Mouse (Mus musculus) forebrain, embryonic 14.5 days (tissue): ENCODE results near the gene Tmem98. TPM values are rescaled to one million over a fixed set of nuclear protein-coding genes. Genes with fewer than 3 reads are reported as not detected.
A peak's percentile ranks its signal among the peaks of the same experiment; 100 is the strongest.

Source experiments
- ATAC-seq: fragments of 200-750 bp; cut with Nextera tagmentation; 2 replicates; pipeline ENCODE4 v1.8.0; 2017; ENCODE audit warnings: mild to moderate bottlenecking, moderate library complexity
- DNase-seq: peaks from one replicate; pipeline ENCODE4 v3.0.0-alpha.2; 2015; ENCODE audit warnings: low spot score
- H3K27ac ChIP-seq: fragments of 300-500 bp; sonication (generic); 2 replicates; pipeline ENCODE4 v1.5.1; 2014; ENCODE audit warnings: low read depth, mild to moderate bottlenecking, control low read depth, low read length, moderate library complexity
- H3K27me3 ChIP-seq: fragments of 300-500 bp; sonication (generic); replicated peaks from 2 replicates; pipeline ENCODE4 v1.6.1; 2014; ENCODE audit warnings: low read length, control low read depth, mixed read lengths; ENCODE audit not compliant: control insufficient read depth, insufficient read depth
- H3K36me3 ChIP-seq: fragments of 300-500 bp; sonication (generic); 2 replicates; pipeline ENCODE4 v1.6.1; 2014; ENCODE audit warnings: low read length, control low read depth; ENCODE audit not compliant: control insufficient read depth, insufficient read depth
- H3K4me1 ChIP-seq: fragments of 300-500 bp; sonication (generic); 2 replicates; pipeline ENCODE4 v1.6.1; 2014; ENCODE audit warnings: antibody characterized with exemption, low read length, control low read depth; ENCODE audit not compliant: control insufficient read depth, insufficient read depth
- H3K4me2 ChIP-seq: fragments of 300-500 bp; sonication (generic); 2 replicates; pipeline ENCODE4 v1.6.1; 2014; ENCODE audit warnings: mild to moderate bottlenecking, control low read depth, low read length
- H3K4me3 ChIP-seq: fragments of 300-500 bp; sonication (generic); 2 replicates; pipeline ENCODE4 v1.5.1; 2014; ENCODE audit warnings: low read depth, low read length, control low read depth
- H3K9ac ChIP-seq: fragments of 300-500 bp; sonication (generic); 2 replicates; pipeline ENCODE4 v1.6.1; 2014; ENCODE audit warnings: mild to moderate bottlenecking, low read length, control low read depth, moderate library complexity
- H3K9me3 ChIP-seq: fragments of 300-500 bp; sonication (generic); replicated peaks from 2 replicates; pipeline ENCODE4 v1.6.1; 2016; ENCODE audit warnings: low read length, control low read depth, mixed read lengths; ENCODE audit not compliant: control insufficient read depth
- WGBS: fragments of 180-500 bp; shearing (Covaris S2); extraction: QIAGEN DNeasy Blood & Tissue Kit; methylation state at CpG from one replicate; pipeline ENCODE4 v1.1.7; 2014; 5-methylcytosine and 5-hydroxymethylcytosine counted together
- polyA plus RNA-seq: library from polyadenylated mRNA; unstranded; fragments of >200 nt; fragmentation: Nextera tagmentation; extraction: Ambion mirVana; gene quantifications from 2 replicates; pipeline ENCODE4 v1.2.1, GENCODE M21; 2014

Tmem98 gene
- polyA plus RNA-seq = 38.3 and 43.3 TPM in 2 replicates

DNA sequence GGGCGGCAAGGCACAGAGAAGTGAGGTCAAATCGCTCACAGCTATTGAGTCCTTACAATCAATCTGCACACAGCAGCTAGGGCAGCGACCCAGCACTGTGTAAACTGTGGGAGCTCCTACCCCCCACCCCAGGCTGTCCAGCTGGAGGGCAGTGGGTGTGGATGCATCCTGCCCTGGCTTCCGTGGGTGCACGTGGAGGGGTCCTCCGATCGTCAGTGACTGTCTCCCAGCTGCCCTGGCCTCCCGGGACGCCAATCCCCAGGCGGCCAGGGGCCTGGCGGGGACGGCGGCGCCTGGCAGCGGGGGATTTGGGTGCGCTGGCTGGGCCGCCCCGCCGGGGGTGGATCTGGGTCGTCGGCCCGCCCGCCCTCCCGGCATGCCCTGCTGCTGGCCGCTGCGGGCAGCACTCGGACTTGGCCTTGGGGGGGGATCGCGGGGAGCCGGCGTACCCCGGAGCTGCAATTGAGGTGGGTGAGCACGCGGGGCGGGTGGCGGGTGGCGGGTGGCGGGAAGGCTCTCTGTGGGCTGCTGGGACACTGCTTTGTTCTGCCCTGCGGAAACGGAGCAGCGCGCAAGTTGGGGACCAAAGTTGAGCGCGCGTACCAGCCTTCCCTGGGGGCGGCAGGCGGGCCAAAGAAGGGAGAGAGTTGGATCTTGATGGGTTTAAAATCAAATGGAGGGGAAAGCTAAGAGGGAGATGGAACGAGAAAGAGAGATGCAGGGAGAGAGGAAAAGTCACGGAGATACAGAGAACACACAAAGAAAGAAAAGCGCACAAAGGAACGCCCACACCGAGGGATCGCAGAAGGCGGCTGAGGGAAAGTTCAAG lies at the start of gene Tmem98:
Tmem98 (plus strand) TSS at position 183 of the 829 bp plus-strand sequence.
- Histone ChIP-seq H3K36me3 (peaks cover 21% of the 10 kb centered on the region), H3K4me2 (peak within 1 kb of the TSS; percentile 84), H3K4me3 (peak within 1 kb of the TSS; percentile 50), H3K9me3 (no peaks in the 10 kb centered on the region), H3K27ac (peak within 1 kb of the TSS; percentile 55; the same call in 1 of the 2 replicates), H3K4me1 (peaks cover 11% of the 10 kb centered on the region), H3K27me3 (no peaks in the 10 kb centered on the region), H3K9ac (peak within 1 kb of the TSS; percentile 84)
- peak; percentile 53 for DNase-seq
- ATAC-seq = peak; percentile 80
- 2% methylated on average over 46 of the region's 54 CpGs for WGBS

DNA sequence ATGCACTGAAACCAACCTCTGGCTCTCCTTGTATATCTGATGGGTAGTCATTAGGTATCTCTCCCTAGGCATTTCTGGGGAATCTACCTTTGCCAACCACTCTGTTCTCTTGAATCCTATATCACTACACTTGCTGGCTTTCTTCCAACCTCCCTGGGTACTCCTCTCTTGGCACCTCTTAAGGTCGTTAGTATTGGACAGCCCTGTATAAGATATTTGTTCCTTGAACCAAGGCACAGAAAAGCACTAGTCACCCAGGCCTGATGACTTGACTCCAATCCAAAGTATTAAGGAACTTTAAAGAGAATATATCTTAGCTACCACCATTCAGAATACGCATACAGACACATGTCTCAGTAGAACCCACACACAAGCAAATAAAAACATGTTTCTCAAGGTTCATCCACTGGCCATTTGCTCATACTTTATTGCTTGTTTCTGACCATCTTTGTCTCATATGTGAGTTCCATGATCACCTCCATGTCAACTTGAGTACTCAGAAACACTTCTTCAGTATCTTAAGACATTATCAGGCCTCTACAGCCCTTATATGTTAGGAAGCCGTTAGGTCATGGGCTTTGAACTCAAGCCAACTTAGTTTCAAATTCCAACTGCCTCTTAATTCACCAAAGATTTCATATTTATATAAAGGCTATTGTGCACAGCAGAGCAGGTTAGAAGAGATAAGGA lies 48.5 kb upstream of the Tmem98 start:
- Histone ChIP-seq H3K27me3 (no peaks in the 10 kb centered on the region), H3K9me3 (no peaks in the 10 kb centered on the region), H3K27ac (no peak overlapping the region), H3K4me2 (no peak overlapping the region), H3K9ac (no peak overlapping the region), H3K4me3 (no peak overlapping the region), H3K36me3 (no peaks in the 10 kb centered on the region), H3K4me1 (no peaks in the 10 kb centered on the region)
- WGBS = 72% methylated on average over 3 of the region's 3 CpGs
- no peak for ATAC-seq
- DNase-seq = no peak

DNA sequence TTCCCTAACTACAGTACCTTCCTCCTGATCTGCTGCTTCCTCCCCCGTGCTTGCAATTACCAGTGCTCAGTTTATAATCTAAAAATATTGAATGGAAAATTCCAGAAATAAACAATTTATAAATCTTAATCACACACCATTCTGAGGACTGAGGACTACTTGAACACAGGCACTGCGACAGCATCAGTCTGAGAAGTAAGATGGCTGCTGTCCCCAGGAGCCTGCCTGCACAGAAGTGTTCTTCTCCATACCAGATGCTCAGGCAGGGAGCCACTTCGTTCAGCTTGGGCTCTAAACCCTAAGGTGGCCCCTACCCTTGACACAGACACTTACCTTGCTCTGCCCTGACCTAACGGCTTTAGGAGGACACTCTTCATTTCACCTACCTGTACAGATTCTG lies 47.9 kb upstream of the Tmem98 start:
- no peaks in the 10 kb centered on the region for H3K36me3 ChIP-seq
- no peak overlapping the region for H3K9ac ChIP-seq
- DNase-seq (no peak), ATAC-seq (no peak)
- no peaks in the 10 kb centered on the region for H3K9me3 ChIP-seq
- H3K4me2 ChIP-seq = no peak overlapping the region
- H3K27ac ChIP-seq = no peak overlapping the region
- H3K27me3 ChIP-seq = no peaks in the 10 kb centered on the region
- 79% methylated on average over 4 of the region's 4 CpGs for WGBS
- no peak overlapping the region for H3K4me3 ChIP-seq
- no peaks in the 10 kb centered on the region for H3K4me1 ChIP-seq

DNA sequence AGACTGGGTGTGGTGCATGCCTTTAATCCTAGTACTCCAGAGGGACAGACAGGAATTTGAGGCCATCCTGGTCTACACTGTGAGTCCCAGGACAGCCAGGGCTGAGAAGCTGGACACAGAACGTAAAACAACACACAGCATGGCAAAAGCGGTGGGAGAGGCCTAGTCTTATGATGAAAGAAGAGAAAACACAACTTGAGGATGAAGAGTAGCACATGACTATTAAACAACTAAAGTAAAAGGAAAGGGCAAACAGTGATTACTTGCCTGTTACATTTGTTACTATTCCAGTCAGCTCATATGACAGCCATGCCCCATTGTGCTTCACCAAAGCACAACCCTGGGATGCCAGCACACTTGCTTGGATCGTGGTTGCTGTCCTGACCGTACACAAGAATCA lies 43.9 kb upstream of the Tmem98 start:
- no peaks in the 10 kb centered on the region for H3K9me3 ChIP-seq
- H3K4me1 ChIP-seq = no peaks in the 10 kb centered on the region
- no peaks in the 10 kb centered on the region for H3K36me3 ChIP-seq
- ATAC-seq (no peak), DNase-seq (no peak)
- H3K9ac ChIP-seq = no peak overlapping the region
- no peak overlapping the region for H3K4me3 ChIP-seq
- H3K27ac ChIP-seq = no peak overlapping the region
- 89% methylated on average over 4 of the region's 4 CpGs for whole genome bisulfite sequencing
- H3K27me3 ChIP-seq = no peaks in the 10 kb centered on the region
- H3K4me2 ChIP-seq = no peak overlapping the region

DNA sequence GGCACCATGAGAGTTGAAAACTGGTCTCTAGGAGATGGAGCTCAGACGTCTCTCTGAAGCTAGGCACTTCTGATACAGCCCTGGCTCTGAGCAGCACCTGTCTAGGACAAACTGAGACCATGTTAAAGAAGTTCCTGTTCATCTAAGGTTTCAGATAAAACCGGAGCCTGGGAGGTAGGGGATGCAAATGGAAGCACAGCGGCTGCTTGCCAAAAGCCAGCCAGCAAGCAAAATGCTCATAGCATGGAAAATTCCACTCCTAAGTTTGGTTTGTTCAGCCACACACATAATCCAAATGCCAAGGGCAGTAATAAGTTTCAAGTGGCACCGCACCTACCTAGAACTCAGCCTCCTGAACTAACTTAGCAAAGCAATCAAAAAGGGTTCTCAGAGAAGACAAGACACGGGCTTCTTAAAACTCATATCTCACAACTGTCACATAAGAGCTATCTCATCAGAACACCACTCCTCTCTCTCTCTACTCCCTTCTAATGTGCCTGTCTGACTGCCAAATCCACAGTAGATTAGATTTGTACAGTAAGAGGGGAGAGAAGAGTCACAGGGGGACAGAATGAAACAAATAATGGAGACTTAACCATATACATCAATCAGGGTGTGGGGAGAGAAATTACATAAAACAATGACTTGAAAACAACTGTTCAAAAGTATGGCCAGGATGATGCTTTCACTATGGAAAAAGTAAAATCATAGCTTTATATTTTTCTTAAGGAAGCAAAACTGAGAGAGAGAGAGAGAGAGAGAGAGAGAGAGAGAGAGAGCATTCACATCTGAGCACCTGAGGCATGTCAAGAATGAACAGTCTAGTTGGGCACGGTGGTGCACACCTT lies 43.3 kb upstream of the Tmem98 start:
- WGBS = 90% methylated on average over 6 of the region's 6 CpGs
- Histone ChIP-seq H3K4me3 (no peak overlapping the region), H3K36me3 (no peaks in the 10 kb centered on the region), H3K27ac (no peak overlapping the region), H3K9ac (no peak overlapping the region), H3K4me2 (no peak overlapping the region), H3K9me3 (no peaks in the 10 kb centered on the region), H3K4me1 (no peaks in the 10 kb centered on the region), H3K27me3 (no peaks in the 10 kb centered on the region)
- no peak for ATAC-seq
- DNase-seq = no peak

DNA sequence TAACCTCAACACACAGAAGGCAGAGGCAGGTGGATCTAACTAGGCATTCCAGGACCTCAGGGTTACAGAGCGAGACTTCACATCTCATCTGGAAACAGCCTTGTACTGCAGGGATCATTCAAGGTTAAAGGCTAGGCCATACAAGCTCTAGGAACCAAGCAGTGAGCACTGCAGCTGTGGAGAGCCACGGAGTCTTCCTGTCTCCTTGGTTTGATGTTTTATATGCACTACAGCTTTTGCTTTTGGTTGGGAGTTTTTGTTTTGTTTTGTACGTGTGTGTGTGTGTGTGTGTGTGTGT lies 42.7 kb upstream of the Tmem98 start:
- Histone ChIP-seq H3K9me3 (no peaks in the 10 kb centered on the region), H3K4me1 (no peaks in the 10 kb centered on the region), H3K27ac (no peak overlapping the region), H3K4me3 (no peak overlapping the region), H3K27me3 (no peaks in the 10 kb centered on the region), H3K4me2 (no peak overlapping the region), H3K36me3 (no peaks in the 10 kb centered on the region), H3K9ac (no peak overlapping the region)
- WGBS = 73% methylated on average over 3 of the region's 3 CpGs
- no peak for ATAC-seq
- DNase-seq = no peak

DNA sequence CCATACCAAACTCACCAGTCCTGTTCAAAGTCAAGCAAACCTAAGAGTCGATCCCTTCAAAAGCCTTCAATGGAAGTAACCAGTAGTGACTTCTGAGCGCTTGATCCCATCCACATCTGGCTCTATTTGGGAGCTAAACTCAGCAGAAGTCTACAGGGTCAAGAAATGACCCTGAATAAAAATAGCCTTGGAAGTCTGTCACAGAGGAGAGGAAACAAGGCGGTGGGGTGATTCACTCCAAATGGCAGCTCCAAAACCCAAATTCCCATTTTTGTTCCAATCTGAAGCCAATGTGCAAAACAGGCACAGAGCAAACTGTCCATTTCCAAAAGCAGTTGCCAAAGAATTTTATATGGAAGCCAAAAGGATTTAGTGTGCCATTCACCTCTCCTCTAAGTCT lies 38.8 kb upstream of the Tmem98 start:
- Histone ChIP-seq H3K27me3 (no peaks in the 10 kb centered on the region), H3K4me3 (no peak overlapping the region), H3K9me3 (no peaks in the 10 kb centered on the region), H3K4me2 (no peak overlapping the region), H3K9ac (no peak overlapping the region), H3K27ac (no peak overlapping the region), H3K4me1 (no peaks in the 10 kb centered on the region), H3K36me3 (no peaks in the 10 kb centered on the region)
- ATAC-seq (no peak), DNase-seq (no peak)
- 90% methylated on average over 3 of the region's 3 CpGs for WGBS

DNA sequence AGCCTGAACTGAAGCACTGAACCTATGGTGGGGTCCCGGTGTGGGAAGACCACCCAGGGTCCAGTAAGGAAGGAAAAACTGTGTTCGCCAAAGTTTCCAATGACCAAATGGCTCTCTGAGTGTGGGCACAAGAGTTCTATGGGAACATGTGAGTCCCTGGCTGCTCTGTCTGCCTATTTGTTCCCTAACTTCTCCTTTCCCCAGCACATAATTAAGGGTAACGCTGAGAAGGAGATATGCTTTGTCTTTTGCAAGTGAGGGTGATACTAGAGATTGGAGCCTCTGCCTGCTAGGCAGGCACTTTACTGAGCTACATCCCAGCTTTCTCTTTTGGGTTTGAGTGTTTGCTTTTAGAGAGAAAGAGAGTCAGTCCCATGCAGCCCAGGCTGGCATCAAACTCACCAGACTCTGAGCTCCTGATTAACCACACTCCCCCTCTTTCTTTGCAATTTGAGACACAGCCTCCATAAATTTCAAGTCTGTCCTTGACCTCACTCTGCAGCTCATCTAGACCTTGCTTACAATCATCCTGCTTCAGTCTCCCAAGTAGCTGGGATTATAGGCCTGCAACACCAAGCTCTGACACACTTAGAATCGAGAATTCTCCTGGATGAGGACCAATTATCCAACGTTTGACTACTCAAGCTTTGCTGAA lies 38.3 kb upstream of the Tmem98 start:
- Histone ChIP-seq H3K4me1 (no peaks in the 10 kb centered on the region), H3K4me3 (no peak overlapping the region), H3K27ac (no peak overlapping the region), H3K27me3 (no peaks in the 10 kb centered on the region), H3K4me2 (no peak overlapping the region), H3K9ac (no peak overlapping the region), H3K36me3 (no peaks in the 10 kb centered on the region), H3K9me3 (no peaks in the 10 kb centered on the region)
- DNase-seq (no peak), ATAC-seq (no peak)
- WGBS = 84% methylated on average over 5 of the region's 5 CpGs
